Mouse (Mus musculus): Measurements from ENCODE around the gene Snd1.

Snd1 gene

DNA sequence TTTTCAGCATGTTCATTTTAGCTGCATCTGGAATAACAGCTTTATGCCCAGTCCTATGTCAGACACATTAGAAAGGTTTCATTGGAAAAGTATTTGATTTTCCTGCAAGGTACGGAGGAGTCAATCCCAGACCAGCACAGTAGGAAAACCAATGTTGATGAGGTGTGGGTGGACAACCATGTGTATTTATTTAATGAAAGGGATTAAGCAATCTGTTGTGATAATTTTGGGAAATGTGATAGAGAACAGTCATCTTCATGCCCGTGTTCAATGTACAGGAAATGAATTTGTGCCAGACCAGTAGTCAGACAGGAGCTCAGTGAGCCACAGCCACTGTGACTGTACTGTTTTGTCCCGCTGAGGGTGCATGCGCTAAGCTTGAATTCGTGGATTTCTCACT lies 212.8 kb downstream of the Snd1 start:
- DNase-seq (ENCODE audit: inconsistent age in 2 of 2, low spot score in 1 of 2), result no peak

DNA sequence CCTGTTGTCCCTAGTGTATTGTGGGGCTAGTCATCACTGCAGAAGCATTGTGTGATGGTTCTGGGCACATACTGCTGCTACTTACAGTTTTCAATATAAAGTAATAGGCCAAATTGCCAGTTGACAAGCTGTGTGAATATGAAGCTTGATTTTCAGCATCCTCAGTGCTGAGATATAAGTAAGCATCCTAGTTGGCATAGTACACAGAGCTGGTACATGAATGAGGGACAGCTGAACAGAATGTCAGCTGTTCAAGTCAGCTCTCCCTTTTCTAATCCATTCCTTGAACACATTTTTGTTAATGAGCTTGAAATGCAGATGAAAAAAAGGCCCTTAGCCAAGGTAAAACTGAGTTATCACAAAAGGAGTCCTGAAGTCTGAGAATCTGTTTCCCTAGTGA lies 217.7 kb downstream of the Snd1 start:
- DNase-seq (ENCODE audit: inconsistent age in 2 of 2, low spot score in 1 of 2), result no peak

DNA sequence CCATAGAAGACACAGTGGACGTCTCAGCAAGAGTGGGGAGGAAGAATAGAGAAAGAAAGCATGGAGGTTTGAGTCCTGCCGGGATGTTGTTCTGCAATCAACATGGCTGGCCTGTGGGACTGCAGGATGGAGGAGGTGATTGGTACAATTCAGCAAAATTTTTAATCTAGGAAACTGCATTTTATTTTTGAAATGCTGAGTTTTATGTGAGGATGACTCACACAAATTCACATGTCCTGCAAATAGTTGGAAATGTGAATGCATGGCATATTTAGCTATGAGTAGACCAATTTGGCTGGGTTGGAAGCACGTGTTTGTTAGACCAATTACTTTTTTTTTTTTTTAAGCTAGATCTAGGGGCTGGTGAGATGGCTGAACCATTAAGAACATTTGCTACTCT lies 222.3 kb downstream of the Snd1 start:
- no peak for DNase-seq (ENCODE audit: inconsistent age in 2 of 2, low spot score in 1 of 2)

DNA sequence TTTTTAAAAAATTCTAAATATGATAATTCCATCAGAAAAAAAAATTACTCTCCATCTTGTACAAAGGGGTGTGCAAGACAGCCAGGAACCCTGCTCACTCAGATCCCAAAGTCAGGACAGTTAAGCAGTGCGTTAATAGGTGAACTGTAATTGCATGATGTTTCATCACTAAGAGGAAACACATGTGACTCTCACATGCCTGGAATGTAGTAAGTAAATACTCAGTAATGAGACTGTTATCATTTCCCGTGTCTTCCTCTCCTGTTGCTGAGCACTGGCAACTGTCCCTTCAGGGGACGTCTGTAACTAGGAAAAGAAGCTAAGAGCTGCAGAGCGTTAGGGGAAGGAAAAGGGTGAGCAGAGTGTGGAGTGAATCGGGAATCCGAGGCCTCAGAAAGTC lies 229.7 kb downstream of the Snd1 start:
- no peak for DNase-seq (ENCODE audit: inconsistent age in 2 of 2, low spot score in 1 of 2)

DNA sequence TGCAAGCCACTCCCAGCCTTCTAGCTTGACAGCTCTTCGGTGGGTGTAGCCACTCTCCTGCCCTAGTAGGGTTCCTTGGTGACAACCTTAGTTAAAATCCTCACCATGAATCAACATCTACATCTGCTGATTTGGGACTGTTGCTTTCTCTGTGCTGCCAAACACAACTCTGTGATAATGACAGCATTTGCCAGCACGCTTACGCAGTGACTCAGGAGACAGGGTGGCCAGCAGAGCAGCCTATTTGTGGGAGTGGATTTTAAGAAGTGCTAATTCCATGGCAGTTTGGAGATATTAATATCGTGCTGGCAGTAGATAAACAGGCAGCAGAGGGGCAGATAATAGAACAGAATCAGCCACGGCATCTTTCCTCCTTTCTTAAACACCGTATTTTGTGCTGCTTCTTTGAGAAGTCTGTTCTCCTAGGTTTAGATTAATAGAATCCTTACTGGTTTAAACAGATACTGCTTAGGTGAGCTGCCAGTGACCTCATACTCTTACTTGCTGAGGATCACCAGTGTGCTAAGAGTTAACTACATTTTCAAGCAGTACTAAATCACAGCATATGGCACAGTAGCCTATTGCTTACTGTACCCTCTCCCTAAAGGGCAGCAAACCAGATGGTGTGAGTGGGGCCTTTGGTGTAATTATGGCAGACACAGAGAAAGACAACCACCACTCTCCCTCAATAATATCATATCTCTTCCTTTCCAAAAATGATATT lies 230.6 kb downstream of the Snd1 start:
- no peak for DNase-seq (ENCODE audit: inconsistent age in 2 of 2, low spot score in 1 of 2)

DNA sequence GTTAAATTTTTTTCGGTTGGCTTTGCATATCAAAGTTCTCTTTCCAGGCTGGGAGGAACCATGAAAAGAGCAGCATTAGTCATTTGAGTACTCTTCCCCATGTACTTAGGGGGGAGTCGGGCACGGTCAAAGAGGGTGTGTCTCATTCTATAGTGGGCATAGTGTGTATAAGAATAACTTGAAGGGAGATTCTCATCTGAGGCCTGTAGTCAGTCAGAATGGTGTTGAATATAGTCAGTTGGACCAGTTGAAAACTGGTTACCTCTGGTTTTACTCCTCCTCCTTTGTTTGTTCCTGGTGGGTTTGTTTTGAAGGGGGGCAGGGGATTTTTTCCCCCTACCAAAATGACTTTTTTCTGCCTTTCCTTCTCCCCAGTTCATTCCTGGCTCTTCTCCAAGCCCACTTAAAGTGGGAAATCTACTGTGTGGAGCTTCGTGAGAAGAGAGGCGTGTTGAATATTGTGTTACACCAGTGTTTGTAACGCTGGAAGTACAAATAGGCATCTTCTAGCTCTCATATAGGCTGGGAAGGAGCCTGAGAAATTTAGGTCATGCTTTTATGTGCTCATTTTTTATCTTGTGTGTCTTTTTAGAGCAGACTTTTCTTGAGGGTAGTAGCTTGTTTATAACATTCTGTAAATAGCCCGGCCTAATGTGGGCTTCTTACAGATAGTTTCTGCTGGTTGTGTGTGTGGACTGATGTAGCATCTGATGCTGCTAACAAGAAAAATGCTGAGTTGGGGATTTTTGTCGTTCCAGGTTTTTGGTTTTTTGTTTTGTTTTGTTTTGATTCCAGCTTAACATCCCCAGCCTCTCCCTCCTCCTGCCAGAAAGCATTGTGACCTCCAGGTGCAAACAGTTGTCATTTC lies 231.4 kb downstream of the Snd1 start:
- no peak for DNase-seq (ENCODE audit: inconsistent age in 2 of 2, low spot score in 1 of 2)

DNA sequence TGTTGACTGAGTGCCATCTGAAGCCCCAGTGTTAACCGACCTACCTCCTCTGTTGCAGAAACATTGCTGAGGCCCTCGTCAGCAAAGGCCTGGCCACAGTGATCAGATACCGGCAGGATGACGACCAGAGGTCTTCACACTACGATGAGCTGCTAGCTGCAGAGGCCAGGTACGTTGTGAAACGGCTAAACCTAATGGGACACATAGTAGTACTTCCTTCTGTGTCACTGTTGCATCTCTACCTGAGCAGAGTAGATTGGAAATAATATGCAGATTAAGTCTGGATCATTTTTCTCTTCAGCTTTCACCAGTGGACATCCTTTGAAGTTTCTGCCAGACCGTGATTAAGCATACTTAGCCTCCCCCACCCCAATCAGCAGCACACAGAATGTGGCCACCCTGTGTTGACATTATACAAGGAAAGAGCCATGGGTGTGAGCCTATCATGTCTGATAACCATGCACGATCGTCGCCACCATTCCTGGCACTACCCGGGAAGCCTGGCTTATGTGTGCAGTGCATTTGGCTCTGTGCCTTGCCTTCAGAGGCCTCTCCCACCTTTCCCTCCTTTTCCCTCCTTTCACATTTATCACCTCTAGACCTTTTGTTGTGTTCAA lies 232.1 kb downstream of the Snd1 start:
- DNase-seq (ENCODE audit: inconsistent age in 2 of 2, low spot score in 1 of 2), result peak in 1 of 2 experiments; percentile 51

DNA sequence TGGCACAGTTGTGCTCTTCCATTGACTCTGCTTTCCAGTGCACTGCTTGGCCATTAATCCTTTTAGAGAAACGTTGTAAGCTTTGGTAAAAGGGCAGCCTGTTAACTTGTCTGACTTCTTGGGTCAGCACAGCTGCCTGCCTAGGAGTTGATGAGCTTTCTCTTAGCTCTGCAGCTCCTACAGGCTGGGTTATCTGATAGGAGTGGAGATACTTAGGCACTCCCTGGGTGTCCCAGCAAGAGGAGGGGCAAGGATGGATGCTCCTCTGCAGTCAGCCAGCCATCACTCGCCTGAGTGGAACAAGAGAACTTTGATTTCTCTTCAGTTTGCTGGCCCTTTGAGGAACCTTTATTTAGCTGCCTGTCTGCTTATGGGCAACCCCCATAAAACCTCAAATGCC lies 235.1 kb downstream of the Snd1 start:
- no peak for DNase-seq (ENCODE audit: inconsistent age in 2 of 2, low spot score in 1 of 2)

DNA sequence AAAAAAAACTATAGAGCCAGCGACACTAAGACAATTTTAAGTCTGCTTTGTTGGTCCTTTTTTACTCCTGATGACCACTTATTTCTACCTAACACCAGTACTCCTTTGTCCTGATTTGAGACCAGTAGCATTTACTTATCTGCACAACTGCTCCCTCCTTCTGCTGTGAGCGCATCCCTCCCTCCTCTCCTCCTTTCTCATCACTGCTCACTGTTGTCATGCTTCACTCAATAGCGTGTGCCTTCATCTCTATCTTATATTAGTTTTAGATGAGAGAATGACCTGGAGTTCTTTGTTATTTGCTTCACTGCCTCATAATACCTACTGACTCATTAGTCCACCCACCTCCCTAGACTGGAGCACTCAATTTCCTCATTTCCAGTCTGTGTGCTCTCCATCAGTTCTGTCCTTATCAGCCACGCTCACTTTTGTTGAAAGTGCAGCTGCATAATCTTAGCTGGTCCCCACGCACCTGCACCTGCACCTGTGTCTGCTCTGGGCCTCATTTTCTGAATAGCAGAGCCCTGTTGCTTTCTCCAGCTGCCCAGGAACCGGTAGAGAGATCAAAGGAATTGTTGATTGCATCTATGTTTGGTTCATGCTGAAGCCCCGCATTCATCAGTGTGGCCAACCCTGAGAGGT lies 242.4 kb downstream of the Snd1 start:
- no peak for DNase-seq (ENCODE audit: inconsistent age in 2 of 2, low spot score in 1 of 2)

DNA sequence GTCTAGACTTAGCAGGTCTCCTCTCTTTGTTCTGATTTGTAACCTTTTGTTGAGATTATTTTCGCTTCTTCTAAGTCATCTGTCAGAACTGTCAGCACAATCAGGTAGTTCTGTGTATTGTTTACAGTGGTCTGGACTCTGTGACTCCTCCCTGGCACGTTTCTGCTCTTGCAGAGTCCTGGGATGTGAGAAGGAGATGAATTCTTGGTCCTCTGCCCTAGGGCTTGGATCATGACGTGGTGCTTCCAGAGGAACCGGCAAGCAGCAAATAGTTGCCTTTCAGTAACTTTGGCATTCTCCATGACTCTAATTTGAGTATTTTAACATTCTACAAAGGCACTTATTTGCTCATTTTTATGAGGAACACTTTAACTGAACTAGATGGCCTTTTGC lies 242.9 kb downstream of the Snd1 start:
- DNase-seq (ENCODE audit: inconsistent age in 2 of 2, low spot score in 1 of 2), result no peak

DNA sequence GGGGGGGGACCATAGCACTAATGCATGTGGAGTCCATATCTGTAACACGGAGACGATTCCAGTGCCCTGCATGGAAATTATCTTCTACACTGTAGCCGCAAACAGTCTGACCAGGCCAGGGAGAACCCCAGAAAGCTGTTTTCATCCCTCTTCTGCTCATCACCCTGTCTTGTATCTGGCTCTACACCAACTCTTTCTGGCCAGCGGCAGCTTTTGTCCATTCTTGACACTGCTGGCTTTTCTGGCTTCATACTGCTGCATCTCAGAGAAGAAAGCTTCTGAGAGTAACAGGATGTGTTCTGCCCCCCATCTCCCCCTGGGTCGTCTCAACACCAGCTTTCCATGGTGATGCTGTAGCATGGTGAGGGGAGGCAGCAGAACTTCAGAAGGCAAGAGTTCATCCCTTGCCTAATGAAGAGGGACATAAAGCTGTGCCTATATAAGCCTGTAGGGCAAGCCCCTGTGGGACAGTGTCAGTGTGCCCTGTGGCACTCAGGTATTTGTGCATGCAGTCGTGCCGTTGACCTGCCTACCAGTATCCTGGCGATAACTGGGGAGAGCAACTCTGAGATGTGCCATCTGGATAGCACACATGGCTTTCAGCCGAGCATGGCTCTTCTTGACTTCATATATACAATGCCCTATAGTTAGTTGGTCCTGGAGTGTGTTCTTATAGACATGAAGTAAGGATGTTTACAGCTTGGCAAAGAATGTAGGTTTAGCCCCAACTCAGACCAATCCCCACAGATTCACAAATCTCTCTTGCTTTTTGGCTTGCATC lies 245.6 kb downstream of the Snd1 start:
- DNase-seq (ENCODE audit: inconsistent age in 2 of 2, low spot score in 1 of 2), result no peak

DNA sequence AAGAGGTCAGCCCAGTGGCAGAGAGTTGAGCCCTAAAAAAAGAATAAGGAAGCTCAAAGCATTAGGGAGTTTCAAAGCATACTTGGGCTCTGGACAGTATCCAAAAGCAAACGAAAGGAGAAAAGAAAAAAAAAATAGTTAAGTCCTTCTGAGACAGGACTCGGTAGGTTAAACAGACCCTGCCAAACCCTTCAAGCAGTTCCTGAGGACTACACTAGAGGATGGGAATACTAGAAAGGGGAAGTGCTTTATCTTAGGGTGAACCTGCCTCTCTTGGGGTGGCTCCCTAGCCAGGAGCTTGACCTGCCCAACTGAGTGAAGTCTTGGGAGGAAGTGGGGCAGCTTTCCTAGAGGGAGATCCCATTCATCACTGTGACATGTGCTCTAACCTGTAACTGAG lies 248.1 kb downstream of the Snd1 start:
- DNase-seq (ENCODE audit: inconsistent age in 2 of 2, low spot score in 1 of 2), result peak in 1 of 2 experiments; percentile 53

DNA sequence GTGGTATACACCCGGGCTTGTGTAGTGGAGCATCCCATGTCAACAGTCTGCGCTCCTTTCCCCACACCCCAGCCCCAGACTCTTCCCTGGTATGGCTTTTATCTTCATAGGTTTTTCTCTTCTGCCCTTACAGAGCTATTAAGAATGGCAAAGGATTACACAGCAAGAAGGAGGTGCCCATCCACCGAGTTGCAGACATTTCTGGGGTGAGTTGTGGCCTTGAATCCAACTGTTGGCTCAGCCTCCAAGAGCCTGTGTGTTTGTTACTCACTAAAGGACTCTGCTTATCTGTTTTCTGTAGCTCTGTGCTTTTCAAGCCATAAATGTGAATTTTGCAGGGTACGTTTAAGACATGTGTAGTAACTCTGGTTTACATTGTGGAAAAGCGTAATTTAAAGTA lies 249.8 kb downstream of the Snd1 start:
- peak; percentile 69 to 86 for DNase-seq (ENCODE audit: inconsistent age in 2 of 2, low spot score in 1 of 2)

DNA sequence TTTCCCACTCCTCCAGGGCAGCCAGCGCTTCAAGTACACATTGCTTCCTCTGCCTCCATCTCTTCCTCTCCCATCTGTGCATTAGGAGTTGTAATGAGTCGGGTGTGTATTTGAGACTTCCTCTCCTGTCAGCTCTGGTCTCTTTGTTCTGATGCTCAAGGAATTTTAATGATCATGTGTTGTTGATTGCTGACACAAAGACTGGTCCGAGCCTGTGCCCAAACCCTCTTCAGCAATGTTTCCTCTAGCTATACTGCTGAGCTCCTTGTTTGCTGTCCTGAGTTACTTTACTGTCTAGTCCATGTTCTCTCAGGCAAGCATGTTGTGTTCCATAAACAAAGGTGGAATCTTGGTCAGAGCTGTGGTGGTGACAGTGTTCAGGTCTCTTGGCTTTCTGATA lies 254.3 kb downstream of the Snd1 start:
- no peak for DNase-seq (ENCODE audit: inconsistent age in 2 of 2, low spot score in 1 of 2)

DNA sequence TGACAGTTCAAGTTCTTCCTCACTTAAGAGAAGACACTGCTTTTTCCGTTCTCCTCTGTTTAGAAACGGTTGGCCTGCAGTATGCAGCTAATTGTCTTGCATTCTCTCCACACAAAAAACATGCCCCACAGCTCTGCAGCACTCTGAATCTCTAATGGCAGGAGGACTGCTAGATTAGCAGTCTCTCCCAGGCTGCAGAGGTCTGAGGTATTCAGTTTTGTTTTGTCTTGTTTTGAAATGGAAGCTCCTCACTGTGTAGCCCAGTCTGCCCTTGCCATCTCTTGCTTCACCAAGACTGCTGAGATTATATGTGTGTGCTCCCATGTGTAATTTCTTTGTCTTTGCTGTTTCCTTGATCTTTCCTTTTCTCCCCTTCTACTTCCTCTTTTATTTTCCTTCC lies 254.7 kb downstream of the Snd1 start:
- no peak for DNase-seq (ENCODE audit: inconsistent age in 2 of 2, low spot score in 1 of 2)

DNA sequence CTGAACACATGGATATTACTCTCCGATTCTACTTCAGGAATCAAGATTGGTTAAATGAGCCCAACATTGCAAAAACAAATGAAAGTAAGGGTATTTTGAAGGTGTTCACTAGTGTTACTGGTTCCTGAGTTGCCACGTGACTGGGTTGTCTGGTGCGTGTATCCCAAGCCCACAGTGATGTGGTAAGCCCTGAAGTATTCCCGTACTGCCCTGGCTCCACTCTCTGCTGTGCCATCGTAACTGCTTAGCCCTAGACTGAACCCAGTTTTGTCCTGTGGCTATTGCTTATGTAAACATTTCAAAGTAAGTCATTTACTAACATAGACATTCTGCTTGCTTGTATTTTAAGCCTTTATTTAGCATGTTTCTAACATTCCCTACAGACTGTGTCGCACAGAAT lies 256.3 kb downstream of the Snd1 start:
- no peak for DNase-seq (ENCODE audit: inconsistent age in 2 of 2, low spot score in 1 of 2)

DNA sequence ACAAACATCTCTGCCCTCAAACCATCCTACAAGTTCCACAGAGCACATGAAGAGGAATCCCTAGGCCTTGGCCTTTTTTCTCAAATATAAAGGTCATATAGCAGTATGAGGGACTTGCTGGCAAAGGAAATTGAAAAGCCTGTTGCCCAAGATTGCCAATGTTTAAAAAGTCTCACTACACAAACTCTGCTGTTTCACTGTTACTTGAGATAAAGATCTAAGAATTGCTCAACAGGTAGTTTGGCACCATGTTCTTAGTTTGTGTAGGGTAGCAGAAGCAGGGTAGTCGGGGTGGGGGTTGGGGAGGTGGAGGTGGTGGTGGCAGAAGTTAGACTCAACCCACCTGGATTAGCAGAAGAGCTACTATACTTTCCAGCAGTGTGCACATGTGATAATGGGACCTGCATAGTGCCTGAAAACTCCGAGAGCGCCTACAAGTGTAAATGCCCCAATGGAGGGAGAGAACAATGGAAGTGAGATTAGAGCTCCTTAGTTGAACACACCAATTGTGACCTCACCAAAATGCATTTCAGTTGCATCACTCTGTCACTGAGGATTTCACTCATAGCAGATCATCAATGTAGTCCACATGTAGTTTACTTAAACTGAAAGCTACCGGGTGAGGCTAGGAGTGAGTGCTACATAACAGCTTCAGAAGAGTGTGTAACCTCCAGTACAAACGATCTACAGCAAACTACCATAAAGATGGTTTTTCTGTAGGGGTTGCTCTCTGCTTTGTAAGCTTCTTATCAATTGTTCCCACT lies 259.1 kb downstream of the Snd1 start:
- DNase-seq (ENCODE audit: inconsistent age in 2 of 2, low spot score in 1 of 2), result peak in 1 of 2 experiments; percentile 46

DNA sequence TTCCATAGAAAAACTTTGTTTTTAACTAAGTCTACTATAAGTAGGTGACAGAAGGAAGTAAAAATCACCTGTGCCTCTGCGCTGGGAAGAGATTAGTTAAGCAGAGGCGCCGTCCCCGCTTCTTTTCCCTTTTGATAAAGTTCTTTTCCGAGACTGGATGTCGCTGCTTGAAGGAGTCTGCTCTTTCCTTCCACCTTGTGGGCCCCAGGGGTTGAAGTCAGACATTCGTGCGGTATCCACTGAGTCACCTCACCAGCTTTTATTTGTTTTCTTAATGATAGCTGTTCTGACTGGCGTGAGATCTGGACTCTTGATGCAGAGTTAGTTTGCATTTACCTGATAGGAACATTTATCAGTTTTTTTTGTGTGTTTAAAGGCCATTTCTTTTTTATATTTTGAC lies 260.2 kb downstream of the Snd1 start:
- no peak for DNase-seq (ENCODE audit: inconsistent age in 2 of 2, low spot score in 1 of 2)

DNA sequence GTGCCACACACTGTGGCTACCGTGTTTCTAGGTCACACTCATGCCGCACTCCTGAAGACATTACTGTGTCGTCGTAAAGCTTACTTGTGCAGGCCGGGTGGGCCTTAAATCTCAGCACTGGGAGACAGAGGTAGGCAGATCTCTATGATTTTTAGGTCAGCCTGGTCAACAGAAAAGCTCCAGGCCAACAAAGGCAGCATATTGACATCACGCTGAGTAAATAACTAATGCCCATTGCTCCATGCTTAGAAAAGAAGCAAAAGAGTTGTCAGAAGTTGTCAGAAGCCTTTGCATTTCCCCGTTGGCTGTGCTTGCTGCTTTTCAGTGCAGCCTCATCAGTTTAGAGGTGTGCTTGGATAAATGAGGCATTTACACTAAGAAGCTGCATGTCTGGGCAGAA lies 261.7 kb downstream of the Snd1 start:
- DNase-seq (ENCODE audit: inconsistent age in 2 of 2, low spot score in 1 of 2), result no peak

DNA sequence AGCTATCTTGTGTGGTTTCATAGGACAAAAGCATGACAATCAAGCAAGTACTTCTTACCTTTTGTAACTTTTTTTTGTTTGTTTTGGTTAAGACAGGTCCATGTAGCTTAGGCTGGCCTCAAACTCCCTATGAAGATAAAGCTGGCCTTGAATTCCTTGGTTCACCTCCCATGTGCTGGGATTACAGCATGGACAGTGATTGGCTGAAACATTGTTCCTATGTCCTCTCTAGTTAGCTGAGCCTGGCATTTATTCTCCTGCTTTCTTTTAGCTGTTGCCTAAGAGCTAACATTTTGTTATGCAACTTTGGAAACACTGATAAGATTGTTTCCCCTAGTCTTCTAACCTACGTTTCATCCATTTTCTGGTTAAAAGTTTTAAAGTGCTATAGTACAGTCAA lies 262.7 kb downstream of the Snd1 start:
- DNase-seq (ENCODE audit: inconsistent age in 2 of 2, low spot score in 1 of 2), result peak in 1 of 2 experiments; percentile 61
